In genomic region chrX:38455474-38455873, GRCm38 (mm10) we compare ENCODE assay signal across 7 mouse cellular contexts. TPM values are rescaled to one million over a fixed set of nuclear protein-coding genes. Genes with fewer than 3 reads are reported as not detected.
A peak's percentile ranks its signal among the peaks of the same experiment; 100 is the strongest.
DNase-seq lines count a peak whose midpoint lies in the region; ATAC-seq lines count a peak whose summit lies in the region.

No protein-coding gene starts in this region.

- H3K9me3 ChIP-seq in megakaryocyte, embryonic 14.5 days = no peaks in the 10 kb centered on the region
- H3K9me3 ChIP-seq in forebrain, embryonic 12.5 days = no peaks in the 10 kb centered on the region
- no peaks in the 10 kb centered on the region for H3K9me3 ChIP-seq in liver, embryonic 11.5 days (ENCODE audit: control insufficient read depth, low read length)
- no peaks in the 10 kb centered on the region for H3K9me3 ChIP-seq in stomach, embryonic 15.5 days

- H3K27me3 ChIP-seq in megakaryocyte, embryonic 14.5 days (replicated peaks) = no peaks in the 10 kb centered on the region
- no peaks in the 10 kb centered on the region for H3K27me3 ChIP-seq in forebrain, embryonic 12.5 days
- no peaks in the 10 kb centered on the region for H3K27me3 ChIP-seq in liver, embryonic 11.5 days (replicated peaks; ENCODE audit: control insufficient read depth, insufficient read depth, low read length)
- no peaks in the 10 kb centered on the region for H3K27me3 ChIP-seq in stomach, embryonic 15.5 days (replicated peaks)

- peaks cover 31% of the 10 kb centered on the region for H3K36me3 ChIP-seq in megakaryocyte, embryonic 14.5 days (replicated peaks; ENCODE audit: low read length)
- peaks cover 2% of the 10 kb centered on the region; the same call in 1 of the 2 replicates for H3K36me3 ChIP-seq in forebrain, embryonic 12.5 days (replicated peaks)
- 0 out of 2 replicates have a peak, but pooled peaks cover 3% of the 10 kb centered on the region for H3K36me3 ChIP-seq in liver, embryonic 11.5 days (ENCODE audit: control insufficient read depth, insufficient read depth, low read length)
- no peaks in the 10 kb centered on the region for H3K36me3 ChIP-seq in stomach, embryonic 15.5 days

- DNase-seq in liver, embryonic 11.5 days (ENCODE audit: low spot score) = no peak
- no peak for DNase-seq in retina, embryonic 14.5 days (ENCODE audit: low spot score)
- DNase-seq in right cerebral cortex, postnatal 36 days (ENCODE audit: low spot score in 2 of 2) = no peak

- H3K9ac ChIP-seq in forebrain, embryonic 12.5 days = peak overlapping the region; percentile 68
- peak overlapping the region; percentile 67 for H3K9ac ChIP-seq in liver, embryonic 11.5 days (ENCODE audit: low read depth, low read length)
- H3K9ac ChIP-seq in stomach, embryonic 15.5 days = peak overlapping the region; percentile 46

- no peak overlapping the region for H3K27ac ChIP-seq in forebrain, embryonic 12.5 days
- no peak overlapping the region for H3K27ac ChIP-seq in liver, embryonic 11.5 days (ENCODE audit: low read depth, low read length)
- H3K27ac ChIP-seq in stomach, embryonic 15.5 days = peak overlapping the region; percentile 69

- WGBS in forebrain, embryonic 12.5 days = 20% methylated on average over 7 of the region's 7 CpGs
- WGBS in liver, embryonic 11.5 days = 16% methylated on average over 7 of the region's 7 CpGs
- WGBS in stomach, embryonic 15.5 days = 21% methylated on average over 7 of the region's 7 CpGs

- H3K4me2 ChIP-seq in forebrain, embryonic 12.5 days = peak overlapping the region; percentile 56
- H3K4me2 ChIP-seq in liver, embryonic 11.5 days = peak overlapping the region; percentile 61
- peak overlapping the region; percentile 50 for H3K4me2 ChIP-seq in stomach, embryonic 15.5 days

- H3K4me1 ChIP-seq in megakaryocyte, embryonic 14.5 days = peaks cover 15% of the 10 kb centered on the region
- peaks cover 4% of the 10 kb centered on the region; the same call in 1 of the 2 replicates for H3K4me1 ChIP-seq in forebrain, embryonic 12.5 days
- no peaks in the 10 kb centered on the region for H3K4me1 ChIP-seq in liver, embryonic 11.5 days (replicated peaks; ENCODE audit: control insufficient read depth, insufficient read depth, low read length)
- H3K4me1 ChIP-seq in stomach, embryonic 15.5 days = no peaks in the 10 kb centered on the region

- ATAC-seq in megakaryocyte, adult 5-6 weeks (ENCODE audit: poor library complexity, severe bottlenecking) = no peak
- no peak for ATAC-seq in forebrain, embryonic 12.5 days (ENCODE audit: low FRiP score)
- peak; percentile 11; the same call in 1 of the 2 replicates for ATAC-seq in liver, embryonic 11.5 days (replicated peaks; ENCODE audit: low FRiP score)
- ATAC-seq in stomach, embryonic 15.5 days (ENCODE audit: insufficient read depth, low FRiP score, low read depth) = no peak

- H3K4me3 ChIP-seq in megakaryocyte, embryonic 14.5 days (replicated peaks) = peak overlapping the region; percentile 94
- H3K4me3 ChIP-seq in forebrain, embryonic 12.5 days (replicated peaks) = peak overlapping the region; percentile 57
- peak overlapping the region; percentile 69 for H3K4me3 ChIP-seq in liver, embryonic 11.5 days (ENCODE audit: low read depth, low read length)
- peak overlapping the region; percentile 58 for H3K4me3 ChIP-seq in stomach, embryonic 15.5 days (replicated peaks)

RNA-seq across cellular contexts. Expression of gene Lamp2, which starts 0.8 kb away (rescaled TPM):
- polyA plus RNA-seq in megakaryocyte, embryonic 14.5 days (2012; ENCODE audit: insufficient read depth, low replicate concordance) = 10.1 and 12.5 TPM in 2 replicates
- total RNA-seq in megakaryocyte, adult 5-6 weeks (2015) = 464 and 491 TPM in 2 replicates
- total RNA-seq in megakaryocyte, adult 5-6 weeks (2017) = 317 and 338 TPM in 2 replicates
- polyA plus RNA-seq in forebrain, embryonic 12.5 days (2016; fragmentation: Nextera tagmentation; extraction: Ambion mirVana) = 59.9 and 60.4 TPM in 2 replicates
- 76.0 and 81.4 TPM in 2 replicates for polyA plus RNA-seq in liver, embryonic 11.5 days (2014; fragmentation: Nextera tagmentation; extraction: Ambion mirVana)
- polyA plus RNA-seq in stomach, embryonic 15.5 days (2015; fragmentation: Nextera tagmentation; extraction: Ambion mirVana) = 143 and 145 TPM in 2 replicates
